Mouse (Mus musculus): ENCODE measurements around the gene Mta3. TPM values are rescaled to one million over a fixed set of nuclear protein-coding genes. Genes with fewer than 3 reads are reported as not detected.

The Mta3 gene
- polyA plus RNA-seq, 1 experiment: 162 TPM

GRCm38 (mm10) chr17:83792388-83792787 is 86.4 kb downstream of the Mta3 start:
- H3K4me1 ChIP-seq (ENCODE audit: control insufficient read depth, insufficient read depth, low read length): no peaks in the 10 kb centered on the region
- no peaks in the 10 kb centered on the region for H3K9me3 ChIP-seq (replicated peaks; ENCODE audit: control insufficient read depth, insufficient read depth, low read length, poor library complexity, severe bottlenecking)
- H3K27me3 ChIP-seq (ENCODE audit: control insufficient read depth, insufficient read depth, low read length, poor library complexity, severe bottlenecking): no peaks in the 10 kb centered on the region
- H3K36me3 ChIP-seq (ENCODE audit: control insufficient read depth, insufficient read depth, low read length, poor library complexity, severe bottlenecking): no peaks in the 10 kb centered on the region
- TF ChIP-seq POLR2A (IDR thresholded peaks at IDR 0.05; ENCODE audit: insufficient read depth, low read length) (no peak), CTCF (IDR thresholded peaks at IDR 0.05; ENCODE audit: low read depth, low read length) (no peak), EP300 (IDR thresholded peaks at IDR 0.05; ENCODE audit: insufficient read depth, low read depth, low read length) (no peak)
- no peak overlapping the region for H3K27ac ChIP-seq (ENCODE audit: insufficient read depth, low read length)
- H3K4me3 ChIP-seq (ENCODE audit: low read depth, low read length): peak overlapping the region; percentile 72
- peak overlapping the region; percentile 53 for H3K9ac ChIP-seq (ENCODE audit: low read depth, poor library complexity, severe bottlenecking)

DNA sequence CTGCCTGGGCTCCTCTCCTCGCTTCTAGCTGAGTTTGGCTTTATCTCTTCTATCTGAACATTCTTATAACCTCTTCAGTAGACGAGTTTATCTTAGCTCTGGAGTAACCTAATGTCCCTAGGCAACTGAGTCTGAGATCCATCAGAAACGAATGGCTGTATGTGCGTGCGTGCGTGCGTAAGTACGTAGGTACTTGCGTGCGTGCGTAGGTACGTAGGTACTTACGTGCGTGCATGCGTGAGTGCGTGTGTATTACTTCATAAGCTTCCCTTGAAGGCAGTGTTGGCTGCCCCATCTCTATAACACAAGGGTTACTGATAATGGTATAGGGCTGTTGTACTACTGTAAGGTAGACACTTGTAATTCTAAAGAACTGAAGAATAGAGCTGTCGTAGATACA is 89.2 kb downstream of the Mta3 start:
- H3K27me3 ChIP-seq (ENCODE audit: control insufficient read depth, insufficient read depth, low read length, poor library complexity, severe bottlenecking): no peaks in the 10 kb centered on the region
- H3K4me1 ChIP-seq (ENCODE audit: control insufficient read depth, insufficient read depth, low read length): no peaks in the 10 kb centered on the region
- H3K36me3 ChIP-seq (ENCODE audit: control insufficient read depth, insufficient read depth, low read length, poor library complexity, severe bottlenecking): no peaks in the 10 kb centered on the region
- no peak overlapping the region for H3K27ac ChIP-seq (ENCODE audit: insufficient read depth, low read length)
- no peak overlapping the region for H3K4me3 ChIP-seq (ENCODE audit: low read depth, low read length)
- TF ChIP-seq CTCF (IDR thresholded peaks at IDR 0.05; ENCODE audit: low read depth, low read length) (no peak), POLR2A (IDR thresholded peaks at IDR 0.05; ENCODE audit: insufficient read depth, low read length) (no peak), EP300 (IDR thresholded peaks at IDR 0.05; ENCODE audit: insufficient read depth, low read depth, low read length) (no peak)
- H3K9me3 ChIP-seq (replicated peaks; ENCODE audit: control insufficient read depth, insufficient read depth, low read length, poor library complexity, severe bottlenecking): no peaks in the 10 kb centered on the region
- no peak overlapping the region for H3K9ac ChIP-seq (ENCODE audit: low read depth, poor library complexity, severe bottlenecking)

- TF ChIP-seq POLR2A (IDR thresholded peaks at IDR 0.05; ENCODE audit: insufficient read depth, low read length) (no peak), EP300 (IDR thresholded peaks at IDR 0.05; ENCODE audit: insufficient read depth, low read depth, low read length) (no peak), CTCF (IDR thresholded peaks at IDR 0.05; ENCODE audit: low read depth, low read length) (no peak)
- Histone ChIP-seq H3K9me3 (replicated peaks; ENCODE audit: control insufficient read depth, insufficient read depth, low read length, poor library complexity, severe bottlenecking) (no peaks in the 10 kb centered on the region), H3K9ac (ENCODE audit: low read depth, poor library complexity, severe bottlenecking) (no peak overlapping the region), H3K27me3 (ENCODE audit: control insufficient read depth, insufficient read depth, low read length, poor library complexity, severe bottlenecking) (no peaks in the 10 kb centered on the region), H3K4me1 (ENCODE audit: control insufficient read depth, insufficient read depth, low read length) (peaks cover 3% of the 10 kb centered on the region), H3K4me3 (ENCODE audit: low read depth, low read length) (no peak overlapping the region), H3K36me3 (ENCODE audit: control insufficient read depth, insufficient read depth, low read length, poor library complexity, severe bottlenecking) (no peaks in the 10 kb centered on the region), H3K27ac (ENCODE audit: insufficient read depth, low read length) (no peak overlapping the region)
These were observed 93.6 kb downstream of the Mta3 start for GRCm38 (mm10) chr17:83799506-83800050.

- Histone ChIP-seq H3K4me1 (ENCODE audit: control insufficient read depth, insufficient read depth, low read length) (peaks cover 3% of the 10 kb centered on the region), H3K27ac (ENCODE audit: insufficient read depth, low read length) (no peak overlapping the region), H3K9me3 (replicated peaks; ENCODE audit: control insufficient read depth, insufficient read depth, low read length, poor library complexity, severe bottlenecking) (no peaks in the 10 kb centered on the region), H3K36me3 (ENCODE audit: control insufficient read depth, insufficient read depth, low read length, poor library complexity, severe bottlenecking) (no peaks in the 10 kb centered on the region), H3K9ac (ENCODE audit: low read depth, poor library complexity, severe bottlenecking) (no peak overlapping the region), H3K4me3 (ENCODE audit: low read depth, low read length) (no peak overlapping the region), H3K27me3 (ENCODE audit: control insufficient read depth, insufficient read depth, low read length, poor library complexity, severe bottlenecking) (no peaks in the 10 kb centered on the region)
- TF ChIP-seq POLR2A (IDR thresholded peaks at IDR 0.05; ENCODE audit: insufficient read depth, low read length) (no peak), EP300 (IDR thresholded peaks at IDR 0.05; ENCODE audit: insufficient read depth, low read depth, low read length) (no peak), CTCF (IDR thresholded peaks at IDR 0.05; ENCODE audit: low read depth, low read length) (no peak)
These were observed 98.0 kb downstream of the Mta3 start for GRCm38 (mm10) chr17:83803987-83804386.

GRCm38 (mm10) chr17:83805078-83805477 is 99.1 kb downstream of the Mta3 start:
- Histone ChIP-seq H3K4me1 (ENCODE audit: control insufficient read depth, insufficient read depth, low read length) (peaks cover 3% of the 10 kb centered on the region), H3K36me3 (ENCODE audit: control insufficient read depth, insufficient read depth, low read length, poor library complexity, severe bottlenecking) (no peaks in the 10 kb centered on the region), H3K4me3 (ENCODE audit: low read depth, low read length) (no peak overlapping the region), H3K27me3 (ENCODE audit: control insufficient read depth, insufficient read depth, low read length, poor library complexity, severe bottlenecking) (no peaks in the 10 kb centered on the region), H3K27ac (ENCODE audit: insufficient read depth, low read length) (no peak overlapping the region), H3K9me3 (replicated peaks; ENCODE audit: control insufficient read depth, insufficient read depth, low read length, poor library complexity, severe bottlenecking) (no peaks in the 10 kb centered on the region), H3K9ac (ENCODE audit: low read depth, poor library complexity, severe bottlenecking) (no peak overlapping the region)
- TF ChIP-seq EP300 (IDR thresholded peaks at IDR 0.05; ENCODE audit: insufficient read depth, low read depth, low read length): no peak
- TF ChIP-seq CTCF (IDR thresholded peaks at IDR 0.05; ENCODE audit: low read depth, low read length): no peak
- TF ChIP-seq POLR2A (IDR thresholded peaks at IDR 0.05; ENCODE audit: insufficient read depth, low read length): no peak

DNA sequence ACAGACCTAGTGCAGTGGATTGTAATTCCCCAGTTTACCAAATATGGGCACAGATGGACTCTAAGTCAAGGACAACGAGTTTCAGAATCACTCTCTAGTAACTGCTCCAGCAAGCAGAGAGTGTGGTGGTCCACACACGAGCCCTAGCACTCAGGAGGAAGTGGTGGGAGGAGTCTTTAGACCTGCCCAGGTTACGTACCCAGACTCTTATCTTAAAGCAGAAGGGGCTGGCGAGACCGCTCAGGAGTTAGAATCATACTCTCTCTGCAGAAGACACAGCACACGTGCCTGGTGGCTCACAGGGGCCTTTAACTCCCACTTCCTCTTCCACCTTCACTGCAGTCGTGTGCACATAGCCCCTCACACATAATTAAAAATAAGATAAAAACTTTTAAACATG is 101.4 kb downstream of the Mta3 start:
- no peaks in the 10 kb centered on the region for H3K36me3 ChIP-seq (ENCODE audit: control insufficient read depth, insufficient read depth, low read length, poor library complexity, severe bottlenecking)

More for the DNA sequence above, 101.4 kb downstream of the Mta3 start:
- Histone ChIP-seq H3K9ac (ENCODE audit: low read depth, poor library complexity, severe bottlenecking) (no peak overlapping the region), H3K27ac (ENCODE audit: insufficient read depth, low read length) (no peak overlapping the region), H3K4me1 (ENCODE audit: control insufficient read depth, insufficient read depth, low read length) (peaks cover 3% of the 10 kb centered on the region), H3K9me3 (replicated peaks; ENCODE audit: control insufficient read depth, insufficient read depth, low read length, poor library complexity, severe bottlenecking) (no peaks in the 10 kb centered on the region), H3K4me3 (ENCODE audit: low read depth, low read length) (no peak overlapping the region), H3K27me3 (ENCODE audit: control insufficient read depth, insufficient read depth, low read length, poor library complexity, severe bottlenecking) (no peaks in the 10 kb centered on the region)
- no peak for TF ChIP-seq EP300 (IDR thresholded peaks at IDR 0.05; ENCODE audit: insufficient read depth, low read depth, low read length)
- TF ChIP-seq CTCF (IDR thresholded peaks at IDR 0.05; ENCODE audit: low read depth, low read length): no peak

Data from ES-Bruce4 (cell line).